Mouse (Mus musculus): ENCODE results near the gene Vwa2.

The Vwa2 gene

GRCm38 (mm10) chr19:56950818-56951217, 76.8 kb downstream of the Vwa2 start:
- no peak for DNase-seq

GRCm38 (mm10) chr19:56953856-56954255, 79.8 kb downstream of the Vwa2 start:
- DNase-seq: no peak

- no peak for DNase-seq
Observed at GRCm38 (mm10) chr19:56954857-56955256, 80.8 kb downstream of the Vwa2 start.

GRCm38 (mm10) chr19:56955568-56956513, 81.8 kb downstream of the Vwa2 start:
- no peak for DNase-seq

- DNase-seq: no peak
Observed at GRCm38 (mm10) chr19:56958011-56958410, 84.0 kb downstream of the Vwa2 start.

GRCm38 (mm10) chr19:56958582-56959021, 84.6 kb downstream of the Vwa2 start:
- DNase-seq: no peak

- no peak for DNase-seq
Observed at GRCm38 (mm10) chr19:56959057-56959456, 85.0 kb downstream of the Vwa2 start.

- no peak for DNase-seq
Observed at GRCm38 (mm10) chr19:56959601-56960000, 85.6 kb downstream of the Vwa2 start.

Data from thymus, adult 18-20 months (tissue).